Mouse (Mus musculus) CD4-positive helper T cell, adult 2 months (primary cell): Measurements from ENCODE around the gene Tigd2.
A peak's percentile ranks its signal among the peaks of the same experiment; 100 is the strongest.
"Not testable (repeated sequence)": the region's sequence is repeated elsewhere in the genome, so short reads cannot be mapped to it uniquely, and the experiment has no call there.

Experiments
- DNase-seq: peaks from one replicate; pipeline ENCODE4 v3.0.0-alpha.2; 2012; ENCODE audit warnings: low read depth, missing footprints, low spot score

The Tigd2 gene

DNA sequence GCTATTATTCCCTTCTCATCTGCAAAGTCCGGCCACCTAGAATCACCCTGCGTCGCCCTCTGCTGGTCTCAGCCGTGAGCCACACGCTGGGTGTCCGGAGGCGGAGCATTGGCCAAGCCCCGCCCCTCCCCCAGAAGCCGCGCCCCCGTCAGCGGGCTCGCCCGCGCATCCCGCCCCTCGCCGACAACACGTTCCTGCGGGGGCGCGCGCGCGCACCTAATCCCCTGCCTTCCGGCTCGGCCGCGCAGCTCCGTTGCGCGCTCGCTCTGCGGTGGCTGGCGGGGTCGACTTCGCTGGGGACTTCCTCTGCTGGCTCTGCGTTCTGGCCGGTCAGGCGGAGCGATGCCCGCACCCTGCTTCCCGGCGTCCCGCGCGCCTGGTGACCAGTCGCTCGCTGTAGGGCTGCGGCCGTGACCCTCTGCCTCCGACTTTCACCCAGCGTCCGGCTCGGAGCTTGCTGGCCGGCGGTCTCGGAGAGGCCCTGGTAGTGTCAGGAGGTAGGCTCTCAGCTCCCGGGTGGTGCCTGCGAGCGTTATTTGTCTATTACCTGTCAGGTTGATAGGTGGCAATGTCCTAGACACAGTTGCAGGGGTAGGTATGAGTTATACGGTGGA lies at the start of gene Tigd2:
TSS of gene Tigd2 (plus strand) at position 186 of the 614 bp plus-strand sequence.
- peak; percentile 94 for DNase-seq

DNA sequence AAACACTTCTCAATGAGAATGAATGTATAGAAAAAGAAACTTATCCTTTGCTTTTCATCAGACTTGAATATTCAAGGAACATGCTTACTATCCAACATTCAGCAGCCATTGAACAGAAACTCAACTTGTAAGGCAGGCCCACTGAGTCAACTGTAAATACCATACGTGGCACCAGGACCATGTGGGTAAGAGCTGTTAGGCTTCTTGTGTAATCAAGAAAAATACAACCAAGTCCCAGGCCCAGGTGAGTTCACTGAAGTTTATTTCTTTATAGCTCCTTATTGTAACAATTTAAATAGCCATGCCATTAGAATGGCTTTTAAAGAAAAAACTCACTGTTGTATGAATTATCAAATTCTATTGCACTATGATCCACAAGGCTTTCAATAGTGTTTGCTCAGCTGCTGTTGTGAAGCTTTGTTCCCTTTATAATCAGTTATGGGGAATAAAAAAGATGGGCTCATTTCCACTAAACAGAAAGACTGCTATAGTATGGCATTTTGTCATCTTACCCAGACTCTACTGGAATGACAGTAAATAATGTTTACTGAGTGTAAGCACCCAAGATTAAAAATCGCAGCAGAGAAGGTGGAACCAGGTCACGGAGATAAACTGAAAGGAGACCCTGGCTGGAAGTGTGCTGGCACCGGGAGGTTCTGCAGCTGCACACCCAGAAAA lies 46.7 kb upstream of the Tigd2 start:
- DNase-seq = no peak

DNA sequence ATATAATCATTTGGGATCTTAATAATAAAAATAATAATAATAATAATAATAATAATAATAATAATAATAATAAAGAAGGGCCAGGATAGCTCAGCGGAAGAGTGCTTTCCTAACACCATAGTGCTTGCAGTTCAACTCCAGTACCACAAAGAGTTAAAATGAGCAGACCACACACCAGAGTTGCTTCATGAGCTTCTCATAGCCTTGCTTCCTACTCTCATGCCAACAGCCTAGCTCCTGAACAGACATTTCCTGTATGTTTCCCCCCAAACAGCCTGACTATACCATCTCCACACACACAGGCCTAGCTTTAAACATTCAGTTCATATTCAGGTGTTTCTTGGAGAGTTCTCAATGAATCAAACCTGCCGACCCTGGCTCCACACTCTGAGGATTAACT lies 45.8 kb upstream of the Tigd2 start:
- DNase-seq = no peak

GRCm38 (mm10) chr6:59163407-59163806 lies 45.3 kb upstream of the Tigd2 start:
- no peak for DNase-seq

- DNase-seq = no peak
Measured at GRCm38 (mm10) chr6:59168939-59169338, 39.7 kb upstream of the Tigd2 start.

DNA sequence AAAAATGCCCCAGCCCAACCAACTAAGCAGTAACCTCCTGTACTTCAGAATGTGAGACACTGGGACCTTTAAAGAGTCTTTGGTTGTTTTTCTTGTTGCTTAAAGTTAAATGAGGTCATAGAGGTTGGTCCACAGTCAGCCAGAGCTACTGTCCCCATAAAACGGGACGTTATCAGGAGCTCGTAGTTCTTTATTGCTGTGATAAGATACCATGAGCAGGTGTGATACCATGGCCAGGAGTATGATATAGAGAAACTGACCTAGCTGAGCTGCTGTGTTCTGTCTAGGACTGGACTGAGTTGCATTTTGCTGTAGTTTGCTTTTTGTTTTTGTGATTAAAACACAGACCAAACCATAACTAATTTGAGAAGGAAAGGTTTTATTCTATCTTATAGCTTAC lies 37.4 kb upstream of the Tigd2 start:
- DNase-seq = no peak

- no peak for DNase-seq
Measured at GRCm38 (mm10) chr6:59173940-59174339, 34.7 kb upstream of the Tigd2 start.

GRCm38 (mm10) chr6:59178051-59178450 lies 30.6 kb upstream of the Tigd2 start:
- DNase-seq = no peak

GRCm38 (mm10) chr6:59180376-59180996 lies 28.2 kb upstream of the Tigd2 start:
- peak; percentile 69 for DNase-seq

DNA sequence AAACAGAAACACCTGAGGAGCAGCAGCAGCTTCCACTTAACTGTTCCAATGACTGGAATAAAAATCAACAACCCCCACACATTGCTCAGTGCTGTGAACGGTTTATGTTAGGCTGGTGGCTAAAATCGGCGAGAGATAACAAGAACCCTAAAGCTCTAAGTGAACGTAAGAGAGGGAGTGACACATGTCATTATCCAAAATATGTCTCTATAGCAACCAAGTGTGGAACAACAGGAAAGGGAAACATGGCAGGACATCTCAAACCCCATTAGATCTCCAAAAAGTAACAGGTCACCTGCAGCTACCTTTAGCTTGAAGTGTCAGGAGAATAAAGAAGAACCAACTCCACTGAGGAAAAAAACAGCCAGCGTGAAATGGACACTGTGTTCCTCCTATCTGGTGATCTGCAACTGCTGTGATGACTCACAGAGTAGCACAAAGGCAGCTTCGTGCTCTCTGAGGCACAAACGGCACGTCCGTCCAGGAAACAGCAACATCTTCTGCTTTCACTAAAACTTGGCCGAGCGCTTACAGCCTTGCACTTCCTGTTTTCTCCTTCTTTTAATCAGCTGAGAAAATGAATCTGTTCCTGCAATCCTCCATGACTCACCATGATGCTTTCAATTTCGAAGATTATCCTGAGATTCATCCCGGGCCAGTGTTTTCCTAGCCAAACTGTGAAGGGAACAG lies 23.5 kb upstream of the Tigd2 start:
- peak; percentile 25 for DNase-seq

- DNase-seq = no peak
Measured at GRCm38 (mm10) chr6:59190006-59190405, 18.7 kb upstream of the Tigd2 start.

DNA sequence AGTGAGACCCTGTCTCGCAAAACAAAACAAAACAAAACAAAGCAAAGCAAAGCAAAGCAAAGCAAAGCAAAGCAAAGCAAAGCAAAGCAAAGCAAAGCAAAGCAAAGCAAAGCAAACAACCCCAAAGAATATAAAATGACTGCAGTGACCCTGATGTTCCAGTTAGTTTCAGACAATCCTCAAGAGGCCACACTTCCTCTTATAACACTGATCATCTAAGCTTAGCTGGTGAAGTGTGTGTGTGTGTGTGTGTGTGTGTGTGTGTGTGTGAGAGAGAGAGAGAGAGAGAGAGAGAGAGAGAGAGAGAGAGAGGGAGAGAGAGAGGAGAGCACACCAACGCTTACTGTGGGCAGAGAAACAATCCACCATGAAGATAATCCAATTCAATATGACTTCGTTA lies 14.2 kb upstream of the Tigd2 start:
- DNase-seq = not testable (repeated sequence)

- no peak for DNase-seq
Measured at GRCm38 (mm10) chr6:59195849-59196635, 12.6 kb upstream of the Tigd2 start.

DNA sequence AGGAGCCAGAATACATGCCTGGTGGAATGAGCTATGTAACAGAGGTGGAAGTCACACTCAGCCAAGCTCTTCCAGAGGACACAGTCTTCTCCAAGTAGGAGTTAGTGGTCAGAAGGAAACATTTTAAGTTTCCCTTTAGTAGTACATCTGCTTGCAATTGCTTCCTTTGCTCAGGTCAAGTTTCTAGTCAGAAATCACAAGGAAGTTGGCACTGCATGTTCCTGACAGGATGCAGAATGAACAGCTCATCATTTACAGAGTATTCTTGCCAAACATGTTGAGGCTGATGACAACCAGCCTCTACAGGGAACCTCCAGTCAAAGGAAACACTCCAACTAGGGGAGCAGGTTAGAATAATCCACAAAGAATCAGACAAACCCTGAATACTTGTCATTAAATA lies 11.9 kb upstream of the Tigd2 start:
- no peak for DNase-seq

DNA sequence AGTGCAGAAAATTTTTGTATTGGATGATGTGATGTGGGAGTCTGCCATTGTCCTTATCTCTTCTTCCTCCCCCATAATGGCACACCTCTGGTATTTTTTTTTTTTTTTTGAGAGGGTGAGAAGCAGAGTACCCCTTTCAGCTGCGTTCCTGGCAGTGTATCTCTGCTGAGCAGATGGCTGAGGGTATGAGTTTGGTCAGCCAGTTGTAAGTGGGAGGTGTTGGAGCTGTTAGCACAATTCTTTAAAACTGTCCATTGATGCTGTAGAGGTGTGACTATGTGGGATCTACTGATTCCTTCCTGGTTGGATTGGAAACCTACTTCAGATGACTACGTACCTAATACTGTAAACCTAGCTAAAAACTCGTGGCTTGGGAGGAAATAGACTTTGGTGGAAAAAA lies 10.3 kb upstream of the Tigd2 start:
- DNase-seq = no peak

DNA sequence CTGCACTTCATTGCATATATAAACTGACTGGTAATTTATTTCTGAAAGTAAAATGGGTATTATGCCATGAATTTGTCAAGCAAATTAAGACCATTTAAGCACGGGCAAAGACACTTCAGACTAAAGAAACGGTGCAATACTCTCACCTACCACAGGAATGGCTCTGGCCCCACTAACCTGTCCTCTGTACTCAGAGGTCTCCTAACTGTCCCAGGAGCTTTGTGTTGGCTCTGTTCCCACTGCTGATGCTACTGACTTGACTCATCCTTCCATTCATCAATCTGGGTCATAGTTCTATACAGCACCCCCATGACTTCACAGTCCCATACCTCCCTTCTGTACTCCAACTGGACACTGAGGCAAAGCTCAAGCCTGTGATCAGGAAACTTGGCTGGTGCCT lies 9.6 kb upstream of the Tigd2 start:
- DNase-seq = no peak

DNA sequence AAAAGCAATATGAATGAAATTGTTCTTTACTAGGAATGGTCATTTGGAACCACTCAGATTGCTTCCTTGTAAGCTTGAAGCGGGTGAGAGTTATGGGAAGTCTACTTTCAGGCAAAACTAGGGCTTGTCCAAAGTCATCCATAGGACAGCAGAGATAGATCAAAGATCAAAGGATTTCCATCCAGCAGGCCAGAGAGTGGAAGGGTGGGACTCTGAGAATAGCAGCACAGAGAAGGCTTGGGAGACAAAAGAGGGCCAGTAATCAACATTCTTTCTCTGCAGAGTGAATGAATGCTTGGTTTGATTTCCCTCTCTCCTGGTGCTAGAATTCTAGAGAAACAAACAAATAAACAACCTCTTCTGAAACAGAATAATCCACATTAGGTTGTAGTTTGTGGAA lies 1.1 kb upstream of the Tigd2 start:
- no peak for DNase-seq

DNA sequence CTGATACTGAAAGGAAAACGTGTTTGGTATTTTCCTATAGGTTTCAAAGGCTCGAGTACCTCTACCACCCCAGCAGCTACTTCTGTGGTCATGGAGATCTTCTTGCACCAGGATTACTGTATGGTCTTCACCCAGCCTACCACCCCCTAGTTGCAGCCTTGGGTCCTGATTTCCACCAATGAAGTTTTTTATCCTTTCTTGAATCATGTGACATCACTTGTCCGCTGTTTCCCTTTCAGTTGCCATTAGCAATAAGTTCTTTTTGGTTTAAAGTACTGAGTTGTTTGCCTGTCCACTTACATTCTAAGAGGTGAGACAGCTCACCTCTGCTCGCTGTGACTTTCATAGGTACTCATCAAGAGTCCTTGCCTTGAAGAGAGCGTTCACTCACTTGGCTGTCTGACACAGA lies 633 bp downstream of the Tigd2 start:
- peak; percentile 74 for DNase-seq

- DNase-seq = no peak
Measured at GRCm38 (mm10) chr6:59233191-59233590, 24.5 kb downstream of the Tigd2 start.

DNA sequence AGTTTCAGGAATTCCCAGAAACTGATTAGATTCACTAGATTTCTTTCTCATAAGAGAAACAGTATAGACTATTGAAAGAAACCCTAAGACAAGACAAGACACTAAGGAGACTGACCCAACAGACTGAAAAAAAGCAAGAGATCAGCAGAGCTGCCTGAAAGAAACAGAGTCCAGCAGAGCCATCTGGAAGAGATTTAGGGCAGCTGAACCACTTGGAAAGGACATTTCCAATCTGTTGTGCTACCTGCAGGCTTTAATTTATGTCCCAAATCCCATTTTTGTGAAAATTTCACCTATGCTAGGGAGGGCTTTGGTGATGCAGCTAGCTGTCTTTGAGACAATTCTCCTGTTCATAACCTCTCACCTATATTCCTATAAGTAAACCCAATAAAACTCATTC lies 25.0 kb downstream of the Tigd2 start:
- no peak for DNase-seq

GRCm38 (mm10) chr6:59249675-59250074 lies 41.0 kb downstream of the Tigd2 start:
- DNase-seq = peak; percentile 73

DNA sequence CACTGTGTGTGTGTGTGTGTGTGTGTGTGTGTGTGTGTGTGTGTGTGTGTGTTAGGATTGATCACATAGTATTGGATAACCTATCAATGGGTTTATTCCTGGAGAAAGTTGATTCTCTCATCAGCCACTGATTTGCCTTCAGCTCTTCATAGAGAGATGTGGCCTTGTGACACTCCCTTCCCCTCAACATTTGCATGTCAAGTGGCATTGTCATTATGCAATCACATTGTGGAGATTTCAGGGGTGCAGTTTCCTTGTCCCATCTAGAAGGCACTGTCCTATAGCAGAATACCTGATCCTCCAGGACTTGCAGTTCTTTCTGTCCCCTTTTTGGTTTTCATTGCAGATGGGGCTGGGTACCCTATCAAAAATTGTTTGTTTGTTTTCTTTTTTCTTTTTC lies 41.9 kb downstream of the Tigd2 start:
- DNase-seq = no peak
